Mouse (Mus musculus) lung, postnatal 25 days (tissue): ENCODE results near the gene Iqcf6.
A peak's percentile ranks its signal among the peaks of the same experiment; 100 is the strongest.
"Not testable (repeated sequence)": the region's sequence is repeated elsewhere in the genome, so short reads cannot be mapped to it uniquely, and the experiment has no call there.

Experiments used
- DNase-seq: peaks from one replicate; pipeline ENCODE4 v3.0.0; 2022; ENCODE audit warnings: low spot score

The Iqcf6 gene

DNA sequence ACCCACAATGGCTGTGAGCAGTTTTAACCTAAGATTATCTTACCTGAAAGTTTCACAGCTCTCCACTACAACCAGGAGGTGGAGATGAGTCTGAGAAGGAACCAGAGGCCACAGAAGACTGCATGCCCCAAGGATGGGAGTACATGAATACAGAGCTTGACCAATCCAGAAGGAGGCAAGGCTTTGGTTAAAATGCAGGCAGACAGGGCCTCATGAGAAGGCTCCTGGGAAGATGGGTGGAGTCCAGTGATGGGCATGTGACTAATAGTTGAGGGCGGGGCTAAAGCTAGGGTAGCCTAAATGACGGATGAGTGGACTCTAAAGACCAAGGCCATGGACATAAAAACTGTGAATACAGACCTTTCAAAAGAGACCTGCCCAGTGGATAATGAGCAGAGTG lies at the start of gene Iqcf6:
TSS of gene Iqcf6 (plus strand) at position 301 of the 400 bp plus-strand sequence.
- DNase-seq = no peak

DNA sequence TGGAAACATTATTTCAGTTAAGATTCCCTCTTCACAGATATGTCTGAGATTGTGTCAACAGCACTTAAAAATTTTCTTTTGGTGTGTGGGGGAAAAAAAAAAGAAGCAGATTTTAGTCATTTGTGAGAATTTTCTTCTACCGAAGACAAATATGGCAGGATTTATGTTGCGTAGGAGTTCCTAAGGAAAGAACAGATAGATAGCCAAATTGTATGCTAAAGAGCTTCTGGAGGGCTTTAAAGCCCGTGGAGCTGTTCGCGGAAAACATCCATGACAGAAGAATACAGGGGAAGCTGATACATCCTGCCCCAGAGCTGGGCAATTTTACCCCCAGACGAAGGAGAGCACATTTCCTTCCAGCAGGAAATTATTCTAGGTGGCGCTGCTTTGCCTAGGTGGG lies 46.4 kb upstream of the Iqcf6 start:
- no peak for DNase-seq

DNA sequence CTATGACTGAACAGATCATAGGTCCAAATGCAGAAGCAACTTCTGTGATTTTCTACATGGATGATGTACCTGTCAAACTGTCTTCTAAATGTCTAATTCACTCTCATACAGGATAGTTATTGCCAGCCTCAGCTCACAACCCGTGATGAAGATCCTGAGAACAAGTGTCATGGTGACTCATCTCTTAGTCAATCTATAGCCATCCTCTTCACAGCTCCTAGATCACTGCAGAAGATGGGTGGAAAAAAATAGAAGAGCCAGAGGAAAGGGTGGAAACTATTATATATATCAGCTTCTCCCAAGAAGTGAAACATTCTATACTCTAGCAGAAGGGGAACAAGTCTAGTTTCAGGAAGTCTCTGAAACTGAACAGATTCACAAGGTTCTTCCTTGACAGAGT lies 43.8 kb upstream of the Iqcf6 start:
- no peak for DNase-seq

DNA sequence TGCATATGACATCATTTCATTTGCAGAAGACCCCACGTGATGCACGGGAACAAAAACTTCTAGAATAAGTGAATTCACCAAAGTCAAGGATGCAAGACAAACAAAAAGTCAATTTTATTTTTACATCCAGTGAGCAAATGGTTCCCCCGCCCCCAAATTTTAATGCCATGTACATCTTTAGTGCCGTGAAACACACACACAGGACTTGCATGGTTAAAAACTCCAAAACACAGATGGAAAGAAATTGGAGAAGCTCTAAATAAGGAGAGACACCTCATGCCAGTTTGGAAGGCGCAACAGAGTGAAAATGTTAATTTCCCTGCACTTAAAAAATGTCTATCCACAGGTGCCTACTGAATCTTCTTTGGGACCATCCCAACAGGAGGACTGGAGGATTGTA lies 34.2 kb upstream of the Iqcf6 start:
- DNase-seq = no peak

DNA sequence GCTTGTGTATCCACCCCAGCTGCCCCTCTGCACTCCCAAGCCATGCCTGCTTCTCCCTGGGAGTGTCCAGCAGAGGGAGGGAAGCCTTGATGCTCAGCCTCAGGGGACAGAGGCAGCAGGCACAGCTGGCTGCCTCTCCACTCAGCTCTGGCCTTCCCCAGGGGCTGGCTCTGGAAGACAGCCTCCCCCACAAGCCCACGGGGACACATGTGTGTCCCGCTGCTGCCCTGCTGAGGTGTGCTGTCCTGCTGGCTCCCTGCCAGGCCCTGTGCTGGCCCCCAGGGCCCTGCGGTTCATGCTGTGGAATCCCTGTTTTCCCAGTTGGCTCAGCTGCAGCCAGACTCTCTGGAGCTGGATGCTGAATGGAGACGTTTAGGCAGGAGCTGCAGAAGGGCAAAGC lies 31.0 kb upstream of the Iqcf6 start:
- DNase-seq = not testable (repeated sequence)

- no peak for DNase-seq
These were observed 30.5 kb upstream of the Iqcf6 start for GRCm38 (mm10) chr9:106595836-106596235.

DNA sequence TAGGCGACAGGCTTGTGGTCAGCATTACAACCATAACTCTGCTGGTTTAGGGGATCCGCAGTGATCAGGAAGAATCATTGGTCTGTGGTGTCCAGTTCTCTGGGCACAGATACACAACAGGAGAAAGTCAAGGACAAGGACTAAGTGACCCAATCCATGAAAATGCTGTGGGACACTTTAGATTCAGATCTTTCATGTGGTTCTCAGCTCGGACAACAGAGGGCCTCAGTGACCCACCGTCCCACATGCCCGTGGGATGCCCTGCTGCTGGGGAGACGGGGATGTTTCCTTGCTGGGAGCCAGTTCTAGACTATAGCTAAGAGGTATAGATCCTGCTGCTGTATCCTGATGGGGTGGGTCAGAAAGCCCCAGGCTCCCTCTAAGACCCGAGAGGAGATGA lies 27.9 kb upstream of the Iqcf6 start:
- DNase-seq = no peak

DNA sequence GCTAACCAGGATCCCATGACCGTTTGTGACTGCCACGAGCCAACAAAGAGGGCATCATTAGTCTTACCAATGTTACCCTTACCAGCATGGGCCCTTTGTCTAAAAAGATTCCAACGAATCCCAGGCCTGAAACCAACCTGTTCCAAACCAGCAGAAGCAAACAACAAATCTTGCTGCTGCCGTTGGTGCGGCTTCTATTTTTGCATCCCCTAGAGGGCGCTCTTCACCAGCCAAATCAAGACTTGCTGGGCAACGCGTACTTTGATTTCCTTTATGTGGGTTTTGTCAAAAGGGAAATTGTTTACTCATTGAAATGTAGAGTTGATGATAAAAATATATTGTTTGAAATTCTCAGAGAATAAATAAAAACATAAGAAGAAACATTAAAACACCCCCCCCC lies 25.8 kb upstream of the Iqcf6 start:
- peak; percentile 14 for DNase-seq

- no peak for DNase-seq
These were observed 15.7 kb upstream of the Iqcf6 start for GRCm38 (mm10) chr9:106610727-106611126.

- DNase-seq = no peak
These were observed 12.4 kb upstream of the Iqcf6 start for GRCm38 (mm10) chr9:106613951-106614350.

GRCm38 (mm10) chr9:106614616-106615015 lies 11.8 kb upstream of the Iqcf6 start:
- DNase-seq = no peak

- DNase-seq = no peak
These were observed 10.1 kb upstream of the Iqcf6 start for GRCm38 (mm10) chr9:106616306-106616705.

DNA sequence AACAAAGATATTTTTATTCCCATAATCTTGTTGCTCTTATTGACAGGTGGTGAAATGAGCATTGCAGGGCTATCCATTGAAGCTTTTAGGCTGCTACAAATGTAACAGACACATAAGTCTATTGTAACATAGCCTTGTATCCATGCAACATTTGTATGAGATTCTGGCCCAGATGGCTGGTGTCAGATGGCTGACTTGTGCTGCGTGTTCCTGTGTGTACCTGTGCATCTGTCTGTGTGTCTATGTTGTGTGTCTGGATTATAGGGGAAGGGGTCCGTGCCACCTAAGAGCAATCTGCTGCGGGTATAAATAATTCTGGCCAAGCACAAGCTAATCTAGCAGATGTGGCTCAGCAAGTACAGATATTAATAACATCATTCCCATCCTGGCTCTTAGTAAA lies 8.9 kb upstream of the Iqcf6 start:
- DNase-seq = no peak

DNA sequence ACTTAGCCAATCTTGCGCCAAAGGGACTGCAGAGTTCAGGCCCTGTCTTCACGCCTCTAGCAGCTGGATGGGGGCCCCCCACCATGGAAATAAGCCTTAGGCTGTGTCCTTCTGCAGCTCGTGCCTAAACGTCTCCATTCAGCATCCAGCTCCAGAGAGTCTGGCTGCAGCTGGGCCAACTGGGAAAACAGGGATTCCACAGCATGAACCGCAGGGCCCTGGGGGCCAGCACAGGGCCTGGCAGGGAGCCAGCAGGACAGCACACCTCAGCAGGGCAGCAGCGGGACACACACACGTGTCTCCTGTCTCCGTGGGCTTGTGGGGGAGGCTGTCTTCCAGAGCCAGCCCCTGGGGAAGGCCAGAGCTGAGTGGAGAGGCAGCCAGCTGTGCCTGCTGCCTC lies 1.4 kb downstream of the Iqcf6 start:
- not testable (repeated sequence) for DNase-seq

GRCm38 (mm10) chr9:106632185-106632584 lies 5.8 kb downstream of the Iqcf6 start:
- DNase-seq = no peak

DNA sequence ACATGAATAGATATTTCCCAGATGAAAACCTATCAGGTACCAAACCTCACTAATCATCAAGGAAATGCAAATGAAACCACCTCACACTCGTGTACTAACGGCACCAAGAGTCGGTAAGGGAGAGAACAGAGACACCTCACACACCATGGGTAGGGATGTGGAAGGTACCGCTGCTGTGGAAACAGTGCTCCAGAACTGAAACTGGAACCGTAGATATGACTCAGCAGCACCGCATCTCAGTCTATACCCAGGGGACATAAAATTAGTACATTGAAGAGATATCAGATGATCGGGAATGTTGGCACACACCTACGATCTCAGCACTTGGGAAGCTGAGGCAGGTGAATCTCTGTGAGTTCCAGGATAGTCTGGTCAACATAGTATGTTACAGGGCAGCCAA lies 11.8 kb downstream of the Iqcf6 start:
- no peak for DNase-seq

DNA sequence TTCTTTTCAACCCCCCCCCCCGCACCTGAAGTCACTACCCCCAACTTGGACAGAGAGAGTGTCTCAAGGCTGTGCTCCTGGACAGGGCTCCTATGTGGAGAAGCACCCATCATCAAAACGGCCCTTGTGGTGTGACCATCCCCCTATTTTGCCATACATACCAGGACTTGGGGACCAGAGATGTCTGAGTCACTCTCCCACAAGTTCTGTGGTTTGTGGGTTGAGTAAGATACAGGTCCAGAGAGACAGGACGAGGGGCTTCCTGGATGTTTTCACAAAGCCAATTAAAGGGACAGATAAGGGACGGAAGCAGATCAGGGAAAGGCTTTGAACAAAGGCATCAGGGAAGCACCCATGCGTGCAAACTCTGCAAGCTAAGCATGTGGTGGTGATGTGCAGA lies 15.0 kb downstream of the Iqcf6 start:
- no peak for DNase-seq

DNA sequence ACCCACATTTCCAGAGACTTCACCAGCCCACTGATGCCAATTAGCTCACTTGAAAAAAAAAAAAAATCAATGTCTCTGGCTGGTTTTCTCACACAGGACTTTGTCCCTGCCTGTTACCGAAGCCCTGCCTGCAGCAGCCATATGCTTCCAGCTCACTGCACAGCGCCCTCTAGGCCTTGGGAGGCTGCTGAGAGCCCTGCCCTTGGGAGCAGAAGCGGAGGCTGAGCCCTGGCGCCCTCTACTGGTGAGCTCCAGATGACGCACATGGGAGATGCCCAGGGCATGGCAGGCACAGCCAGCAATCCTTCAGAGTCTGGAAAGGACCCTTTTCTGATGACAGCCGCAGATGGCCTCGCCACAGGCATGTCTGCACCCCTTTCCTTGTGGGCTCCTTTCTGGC lies 16.7 kb downstream of the Iqcf6 start:
- peak; percentile 75 for DNase-seq

GRCm38 (mm10) chr9:106643787-106644186 lies 17.4 kb downstream of the Iqcf6 start:
- no peak for DNase-seq

DNA sequence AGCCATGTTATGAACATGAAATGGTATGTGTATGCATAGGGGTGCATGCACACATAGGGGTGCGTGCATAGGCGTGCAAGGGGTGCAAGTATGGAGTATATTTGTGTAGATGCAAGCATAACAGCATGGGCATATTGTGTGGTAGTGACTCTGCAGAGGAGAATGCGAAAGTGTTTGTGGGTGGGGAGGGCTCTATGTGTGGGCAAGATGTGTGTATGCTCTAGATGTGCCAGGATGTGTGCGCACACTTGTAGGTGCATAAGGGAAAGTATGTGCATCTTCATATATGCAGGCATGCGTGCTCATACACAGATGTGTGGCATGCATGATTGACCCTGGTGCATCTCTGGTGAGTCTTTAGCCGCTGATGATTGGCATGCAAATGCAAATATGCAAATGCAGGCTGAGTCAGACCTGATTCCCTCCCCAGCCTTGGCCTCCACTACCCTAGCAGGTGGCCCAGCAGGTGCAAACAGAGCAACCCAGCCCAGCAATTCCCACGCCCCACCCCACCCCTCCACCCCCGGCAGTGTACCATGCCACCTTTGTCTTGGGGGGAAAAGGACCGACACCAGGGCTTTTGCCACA lies 19.4 kb downstream of the Iqcf6 start:
- no peak for DNase-seq

- DNase-seq = no peak
These were observed 20.8 kb downstream of the Iqcf6 start for GRCm38 (mm10) chr9:106647226-106647625.

DNA sequence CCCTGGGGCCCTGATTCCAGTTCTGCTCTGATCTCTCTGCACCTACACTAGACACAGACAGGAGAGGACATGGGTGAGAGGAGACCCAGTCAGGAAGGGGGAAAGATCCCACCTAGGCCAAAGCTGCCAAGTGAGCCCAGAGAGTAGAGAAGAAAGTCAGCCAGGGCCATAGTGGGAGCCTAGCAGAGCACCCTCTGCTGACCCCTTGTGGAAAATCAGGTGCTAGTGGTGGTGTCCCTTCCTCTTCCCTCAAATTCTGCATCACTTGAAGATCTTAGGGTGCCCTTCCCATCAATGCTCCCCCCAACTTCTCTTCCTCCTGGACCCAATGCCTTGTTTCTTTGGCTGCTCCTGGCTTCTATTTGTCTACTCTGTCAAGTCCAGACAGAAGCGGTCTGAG lies 26.3 kb downstream of the Iqcf6 start:
- no peak for DNase-seq

- peak; percentile 31 for DNase-seq
These were observed 29.7 kb downstream of the Iqcf6 start, which contains the start of gene Grm2 for GRCm38 (mm10) chr9:106655884-106656720. Gene Grm2 (minus strand): TSS chr9:106656082.

DNA sequence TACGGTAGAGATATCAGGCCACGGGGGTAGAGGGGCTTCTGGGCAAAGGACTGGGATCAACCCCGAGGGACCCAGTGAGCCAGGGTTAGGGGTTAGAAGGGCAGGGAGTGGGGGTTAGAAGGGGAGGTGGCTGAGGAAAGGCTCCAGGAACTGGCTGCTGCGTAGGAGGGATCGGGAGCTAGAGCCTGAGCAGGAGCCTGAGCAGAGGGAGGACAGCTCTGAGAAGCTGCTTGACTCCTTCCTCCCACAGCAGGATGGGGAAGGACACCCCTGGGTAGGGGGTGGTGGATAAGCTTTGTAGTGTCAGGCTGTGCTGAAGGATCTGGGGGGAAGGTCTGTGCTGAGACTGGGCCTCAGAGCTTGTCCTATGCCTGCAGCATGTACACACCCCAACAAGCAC lies 30.4 kb downstream of the Iqcf6 start:
- DNase-seq = no peak
